Mouse (Mus musculus) small intestine, adult 2 months (tissue): ENCODE results near the gene Cpne7.

ENCODE experiments used
- CTCF ChIP-seq: fragments of 200-500 bp; IDR thresholded peaks from 2 replicates; pipeline ENCODE4 v1.5.1; 2012; ENCODE audit warnings: low read depth, mild to moderate bottlenecking, control low read depth, inconsistent platforms, low read length, moderate library complexity, mixed read lengths; ENCODE audit not compliant: insufficient replicate concordance, insufficient read length; ENCODE audit errors: extremely low read depth
- POLR2A ChIP-seq: fragments of 200-500 bp; IDR thresholded peaks from 2 replicates; pipeline ENCODE4 v1.6.1; 2012; ENCODE audit warnings: low read depth, mild to moderate bottlenecking, control low read depth, inconsistent platforms, low read length, moderate library complexity

GRCm38 (mm10) chr8:123097786-123098584 is 19.2 kb upstream of the Cpne7 start:
- TF ChIP-seq CTCF, result no peak
- no peak for TF ChIP-seq POLR2A
